Comparison of ENCODE assay signal across 18 mouse cellular contexts in genomic region chr1:176034699-176035098, GRCm38 (mm10). TPM values are rescaled to one million over a fixed set of nuclear protein-coding genes. Genes with fewer than 3 reads are reported as not detected.
"Had no signal": no experiment of that assay in that cellular context is flagged by ENCODE, and none has a peak within 500 bp of the region (broad histone marks: within the 10 kb centered on the region; RNA-seq: fewer than 3 reads in every experiment).

No protein-coding gene starts in this region.

- H3K9me3 ChIP-seq: limb, embryonic 12.5 days; liver, embryonic 13.5 days; lung, embryonic 15.5 days; midbrain, embryonic 13.5 days; stomach, embryonic 15.5 days had no signal

- DNase-seq: kidney, adult 9 months; kidney, postnatal 36 days; layer of hippocampus, adult 9-11 months; layer of hippocampus, postnatal 36 days; liver; liver, embryonic 13.5 days; liver, postnatal 0 days; lung, postnatal 36 days; retina, postnatal 1 day; right cerebral cortex, postnatal 4 days; thymus, postnatal 36 days had no signal

- ATAC-seq: liver, postnatal 0 days; midbrain, embryonic 13.5 days had no signal

- H3K27me3 ChIP-seq: limb, embryonic 12.5 days; liver, embryonic 13.5 days; lung, embryonic 15.5 days; midbrain, embryonic 13.5 days; stomach, embryonic 15.5 days had no signal

- H3K36me3 ChIP-seq: limb, embryonic 12.5 days; liver, embryonic 13.5 days; lung, embryonic 15.5 days; midbrain, embryonic 13.5 days; stomach, embryonic 15.5 days had no signal

- H3K4me1 ChIP-seq: limb, embryonic 12.5 days; liver, embryonic 13.5 days; lung, embryonic 15.5 days; midbrain, embryonic 13.5 days; stomach, embryonic 15.5 days had no signal

- H3K4me3 ChIP-seq: limb, embryonic 12.5 days; liver, embryonic 13.5 days; lung, embryonic 15.5 days; midbrain, embryonic 13.5 days; stomach, embryonic 15.5 days had no signal

- H3K27ac ChIP-seq: kidney, postnatal 0 days; limb, embryonic 12.5 days; liver, embryonic 13.5 days; lung, embryonic 15.5 days; midbrain, embryonic 13.5 days; stomach, embryonic 15.5 days had no signal

- H3K4me2 ChIP-seq: limb, embryonic 12.5 days; liver, embryonic 13.5 days; lung, embryonic 15.5 days; midbrain, embryonic 13.5 days; stomach, embryonic 15.5 days had no signal

- H3K9ac ChIP-seq: limb, embryonic 12.5 days; liver, embryonic 13.5 days; liver, postnatal 0 days; lung, embryonic 15.5 days; midbrain, embryonic 13.5 days; stomach, embryonic 15.5 days had no signal

RNA-seq across cellular contexts. Expression of gene Rbm8a2, which starts 55.8 kb away (rescaled TPM):
- polyA plus RNA-seq: spleen, adult 2 months; testis, adult 2 months had no signal
